Mouse (Mus musculus) T-helper 1 cell (primary cell): ENCODE measurements at regions not wholly inside any gene's neighbourhood (a gene's known extent, or its start where the extent isn't known, plus 50 kb on each side); places are given as distances from the start of the nearest gene placed in this dataset.

Experiments
- in situ Hi-C: fragments of 300-600 bp; cut with MboI, MseI; formaldehyde crosslinking; loops from one replicate; pipeline ENCODE4 v1.15.1; 2025; ENCODE audit warnings: high pct_unique_total_duplicates

DNA sequence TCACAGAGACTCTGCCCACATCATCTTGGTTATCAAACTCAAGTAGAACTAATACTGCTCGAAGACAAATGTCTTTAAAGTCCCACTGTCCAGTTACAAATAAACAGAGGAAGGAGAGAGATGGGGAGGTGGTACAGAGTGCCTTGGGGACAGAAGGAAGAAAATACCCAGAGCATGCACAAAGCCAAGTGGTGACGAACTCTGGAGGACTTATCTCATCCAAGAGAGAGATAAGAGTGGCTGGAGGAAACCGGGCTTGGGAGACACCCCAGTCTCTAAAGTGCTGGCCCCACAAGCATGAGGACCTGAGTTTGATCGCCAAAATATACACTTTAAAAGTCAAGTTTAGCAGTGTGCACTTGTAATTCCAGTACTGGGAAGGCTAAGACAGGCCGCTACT lies 273.3 kb upstream of the Zfp637 start:
- in situ Hi-C loops: no loop called here

DNA sequence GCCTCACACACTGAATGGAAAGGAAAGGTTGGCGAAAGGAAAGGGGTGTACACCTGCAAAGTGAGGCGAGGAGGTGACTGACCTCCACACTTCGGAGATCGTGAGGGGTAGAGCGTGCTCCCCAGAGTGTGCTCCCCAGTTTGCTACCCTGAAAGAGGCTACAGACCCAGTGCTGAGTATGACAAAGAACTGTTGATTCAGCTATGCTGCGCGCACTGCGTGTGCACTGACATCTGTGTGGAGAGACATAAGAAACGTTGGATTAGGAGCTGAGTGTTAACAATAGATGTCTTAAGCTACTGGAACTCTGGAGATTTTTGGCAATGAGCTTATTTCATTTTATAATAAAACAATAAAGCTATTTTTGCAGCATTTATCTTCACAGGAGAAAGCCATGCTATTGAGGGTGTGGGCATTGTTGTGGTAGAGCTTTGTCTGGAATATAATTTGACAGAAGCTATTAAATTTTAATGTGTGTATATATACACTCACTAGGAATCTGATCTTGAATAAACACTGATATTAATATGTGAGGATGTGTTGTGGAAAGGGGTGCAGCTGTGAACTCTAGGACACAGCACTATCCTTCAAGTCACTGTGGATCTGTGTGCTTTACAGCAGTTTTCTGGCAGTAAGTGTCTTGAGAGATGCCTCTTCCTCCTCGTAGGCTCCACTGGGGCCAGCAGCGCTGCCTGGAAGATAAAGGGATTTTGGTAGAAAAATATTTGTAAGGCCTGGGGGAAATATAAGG lies 271.2 kb upstream of the Zfp637 start:
- in situ Hi-C loops: no loop called here

DNA sequence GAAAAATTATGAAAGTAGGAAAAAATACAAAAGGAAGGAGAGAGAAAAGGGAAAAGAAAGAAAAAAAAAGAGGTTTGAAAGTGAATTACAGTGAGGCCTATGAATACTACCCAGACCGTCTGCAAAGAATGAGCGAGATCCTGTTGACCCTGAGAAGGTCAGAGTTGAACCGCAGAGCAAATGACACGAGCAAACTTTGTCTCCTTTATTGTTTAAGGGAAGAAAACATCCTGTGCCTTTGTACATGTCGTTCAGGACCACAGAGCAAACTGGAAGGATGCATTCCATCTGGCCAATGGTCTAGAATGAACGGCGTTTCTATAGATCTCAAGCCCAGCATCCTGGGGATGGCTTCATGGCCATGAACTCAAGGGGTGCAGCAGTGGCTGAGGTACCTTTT lies 270.6 kb upstream of the Zfp637 start:
- in situ Hi-C loops: no loop called here

DNA sequence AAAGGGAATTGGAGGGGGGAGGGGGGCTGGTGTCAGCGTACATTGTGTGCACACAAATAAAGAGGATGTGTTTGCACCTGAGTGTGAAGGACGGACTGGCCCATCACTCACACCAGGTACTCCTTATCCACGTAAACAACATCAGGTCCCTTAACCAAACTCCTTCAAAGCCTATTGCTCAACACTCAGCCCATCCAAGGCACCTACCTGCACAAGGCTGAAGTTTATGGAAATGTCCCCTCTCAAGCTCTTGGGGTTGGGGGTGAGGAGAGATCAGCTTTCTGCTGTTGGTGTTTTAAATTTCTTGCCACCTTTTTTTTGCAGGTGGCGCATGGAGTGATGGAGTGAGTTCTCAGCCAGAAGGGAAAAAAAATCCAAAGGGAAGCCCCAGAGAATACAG lies 270.2 kb upstream of the Zfp637 start:
- in situ Hi-C loops: no loop called here

DNA sequence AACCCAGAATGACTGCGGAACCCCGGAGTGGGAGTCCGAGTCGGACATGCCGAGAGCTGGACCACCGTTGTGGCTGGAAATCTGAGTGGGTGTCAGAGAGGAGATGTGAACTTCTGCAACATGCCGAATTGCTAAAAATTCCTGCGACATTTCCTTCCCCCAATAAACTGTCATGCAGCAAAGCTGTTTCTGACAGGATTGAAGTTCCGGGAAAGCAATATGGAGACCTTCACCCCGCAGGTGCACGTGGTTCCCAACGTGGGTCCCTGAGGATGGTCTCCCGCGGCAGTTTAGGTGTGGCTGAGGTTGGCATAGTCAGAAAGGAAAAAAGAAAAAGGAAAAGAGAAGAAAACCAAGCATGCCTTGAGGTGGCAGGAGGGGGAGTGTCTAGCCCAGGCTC lies 269.0 kb upstream of the Zfp637 start:
- in situ Hi-C loops: no loop called here

DNA sequence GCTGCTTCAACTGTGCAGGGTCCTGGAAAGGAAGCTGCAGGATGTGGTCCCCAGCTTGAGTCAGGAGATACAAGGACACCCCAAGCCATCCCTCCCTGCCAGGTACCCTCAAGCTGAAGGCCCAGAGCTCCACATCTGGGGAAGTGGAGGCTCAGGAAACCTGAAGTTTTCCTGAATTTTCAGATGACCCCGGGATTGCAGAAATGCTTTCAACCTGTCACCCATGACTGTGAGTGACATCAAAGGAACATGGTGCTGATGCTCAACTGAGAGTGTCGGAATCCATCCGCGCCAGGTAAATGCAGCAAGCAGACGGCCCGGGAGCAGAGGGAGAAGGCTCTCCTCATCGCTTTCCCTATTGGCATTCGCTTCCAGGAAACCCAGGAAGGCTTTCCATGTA lies 267.6 kb upstream of the Zfp637 start:
- in situ Hi-C loops: no loop called here

DNA sequence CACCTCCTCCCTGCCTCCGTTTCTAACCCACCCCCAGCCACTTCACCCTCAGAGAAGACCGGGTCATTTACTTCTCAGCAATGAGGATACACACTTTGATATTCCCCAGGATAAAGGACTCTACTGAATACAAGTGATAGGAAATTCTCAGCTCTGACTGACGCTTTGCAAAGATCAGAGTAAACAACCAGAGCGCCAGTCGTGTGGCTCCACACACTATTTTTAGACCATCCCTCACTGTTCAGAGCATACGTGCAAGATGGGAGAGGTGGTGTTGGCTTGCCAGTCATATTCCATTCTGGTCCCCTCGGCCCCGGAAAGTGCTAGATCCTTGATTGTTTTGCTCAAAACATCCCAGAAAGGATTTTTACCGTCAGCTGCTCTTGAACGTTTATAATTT lies 266.8 kb upstream of the Zfp637 start:
- in situ Hi-C loops: no loop called here

DNA sequence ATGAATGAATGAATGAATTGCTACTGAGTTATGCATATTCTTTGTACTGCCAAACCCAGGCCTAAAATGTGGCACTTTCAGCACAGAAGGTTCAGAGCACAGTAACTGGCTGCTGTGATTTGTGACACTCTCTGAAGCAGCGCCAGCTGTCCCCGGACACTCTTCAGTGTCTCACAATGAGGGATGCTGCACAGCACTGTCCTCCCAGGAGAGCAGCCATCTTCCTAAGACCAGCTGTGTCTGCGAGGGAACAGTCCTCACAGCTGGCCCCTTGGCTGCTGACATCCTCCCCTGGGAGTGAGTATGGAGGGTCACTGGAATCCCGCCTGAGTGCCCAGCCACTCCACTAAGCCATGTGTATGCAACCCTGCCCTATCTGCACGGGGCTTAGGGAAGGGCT lies 265.9 kb upstream of the Zfp637 start:
- in situ Hi-C loops: no loop called here

DNA sequence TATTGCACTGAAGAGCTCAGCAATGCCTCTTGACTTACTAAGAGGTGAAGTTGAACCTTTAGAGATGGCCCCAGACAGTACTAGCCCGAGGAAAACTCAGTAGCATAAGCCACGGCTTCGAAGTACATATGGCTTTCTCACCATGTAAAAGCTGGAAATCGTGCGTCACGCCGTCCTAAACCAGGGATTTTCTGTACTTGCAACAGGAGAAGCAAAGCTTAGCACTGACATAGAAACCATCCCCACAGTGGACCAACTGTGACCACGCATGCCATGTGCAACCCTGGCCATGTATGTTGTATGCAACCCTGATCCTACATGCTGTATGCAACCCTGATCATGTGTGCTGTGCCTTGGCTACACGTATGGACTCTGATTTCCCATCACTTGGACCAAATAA lies 265.0 kb upstream of the Zfp637 start:
- in situ Hi-C loops: no loop called here

DNA sequence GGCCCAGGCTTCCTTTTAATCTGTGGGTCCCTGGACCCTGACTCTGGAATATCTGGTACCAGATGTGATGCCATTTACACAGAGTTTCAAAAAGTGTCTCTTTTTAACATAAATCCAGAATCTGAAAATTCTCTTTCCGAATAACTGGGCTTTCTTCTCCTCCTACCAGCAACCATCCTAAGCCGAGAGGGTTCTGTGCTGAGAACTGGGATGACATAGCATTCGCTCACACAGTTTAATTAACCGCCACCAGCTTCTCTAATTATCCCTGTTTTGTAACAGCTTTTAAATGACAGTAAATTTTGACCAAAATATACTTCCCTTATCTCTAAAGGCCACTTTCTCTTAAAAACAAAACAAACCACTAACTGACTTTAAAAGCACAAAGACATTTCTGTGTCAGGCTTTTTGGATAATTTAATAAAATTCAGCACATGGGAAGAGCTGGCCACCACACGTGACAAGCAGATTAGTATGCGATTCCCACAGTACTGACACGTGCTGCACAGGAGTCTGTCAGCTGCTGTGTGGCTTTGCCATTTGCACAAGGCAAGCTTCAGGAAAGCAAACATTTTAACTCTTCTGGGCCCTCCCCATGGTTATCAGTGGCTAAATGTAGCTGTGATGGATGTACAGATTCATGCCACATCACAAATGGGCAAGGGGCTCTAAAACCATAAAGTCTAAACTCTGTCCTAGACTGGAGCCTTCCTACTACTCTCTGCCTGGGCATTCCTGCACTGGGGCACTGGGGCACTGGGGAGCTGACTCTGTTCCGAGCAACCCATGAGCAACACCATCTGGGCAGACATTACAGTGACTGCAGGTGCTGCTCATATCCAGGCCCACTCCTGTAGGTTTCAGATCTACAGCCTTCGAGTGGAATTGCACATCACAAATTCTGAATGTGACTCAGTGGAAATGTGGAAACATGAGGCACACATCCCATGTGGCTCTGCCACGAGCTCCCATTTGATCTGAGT lies 263.1 kb upstream of the Zfp637 start:
- in situ Hi-C loops: no loop called here

DNA sequence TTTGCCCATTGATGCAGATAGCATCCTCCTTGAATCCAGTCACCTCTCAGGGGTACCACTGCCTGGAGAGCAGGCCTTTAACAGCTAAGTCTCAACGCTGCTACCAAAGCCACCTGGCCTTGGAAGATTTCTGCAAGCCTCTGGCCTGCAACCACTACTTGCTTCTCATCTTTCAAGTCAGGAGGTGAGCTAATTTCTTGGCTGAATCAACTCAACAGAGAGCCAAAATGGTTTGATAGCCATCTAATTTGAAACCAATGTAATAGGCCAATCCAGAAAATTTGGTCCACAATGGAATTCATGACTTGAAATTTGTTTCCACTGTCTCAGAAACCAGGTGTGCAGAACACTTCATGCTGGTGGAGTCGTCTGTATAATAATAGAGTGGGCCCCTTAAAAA lies 260.0 kb upstream of the Zfp637 start:
- in situ Hi-C loops: no loop called here

DNA sequence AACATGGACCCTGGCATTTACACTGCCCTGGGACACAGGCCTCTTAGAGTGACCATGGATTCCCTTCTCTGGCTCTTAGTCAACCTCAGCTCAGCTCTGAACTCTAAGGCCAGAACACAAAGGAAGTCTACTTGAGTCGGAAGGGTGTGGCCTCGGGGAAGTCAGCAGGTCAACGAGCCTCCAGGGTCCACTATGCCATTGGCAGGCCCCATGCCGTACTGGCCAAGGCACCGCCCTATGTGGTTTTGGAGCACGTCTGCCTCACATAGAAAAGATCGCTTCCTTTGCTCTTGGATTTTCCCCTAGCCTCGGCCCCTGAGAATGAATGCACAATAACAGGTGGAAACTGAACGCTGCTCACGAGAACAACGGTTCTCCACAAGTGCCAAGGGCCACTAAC lies 257.9 kb upstream of the Zfp637 start:
- in situ Hi-C loops: no loop called here

DNA sequence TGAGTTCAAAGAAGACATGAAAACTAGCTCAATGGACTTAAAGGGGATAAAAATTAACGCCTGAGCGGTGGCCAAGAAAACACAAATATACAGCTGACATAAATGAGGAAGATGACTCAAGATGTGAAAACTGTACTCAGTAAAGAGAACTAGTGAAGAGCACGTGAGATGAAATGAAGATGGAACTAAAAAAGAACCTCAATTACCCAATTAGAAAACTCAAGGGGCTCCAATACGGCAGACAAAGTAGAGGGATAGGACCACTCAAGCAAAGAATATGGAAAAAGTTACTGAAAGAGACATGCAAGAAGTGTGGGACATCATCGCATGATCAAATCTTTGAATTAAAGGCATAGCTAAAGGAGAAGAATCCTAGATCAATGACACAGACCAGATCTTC lies 256.4 kb upstream of the Zfp637 start:
- in situ Hi-C loops: no loop called here

DNA sequence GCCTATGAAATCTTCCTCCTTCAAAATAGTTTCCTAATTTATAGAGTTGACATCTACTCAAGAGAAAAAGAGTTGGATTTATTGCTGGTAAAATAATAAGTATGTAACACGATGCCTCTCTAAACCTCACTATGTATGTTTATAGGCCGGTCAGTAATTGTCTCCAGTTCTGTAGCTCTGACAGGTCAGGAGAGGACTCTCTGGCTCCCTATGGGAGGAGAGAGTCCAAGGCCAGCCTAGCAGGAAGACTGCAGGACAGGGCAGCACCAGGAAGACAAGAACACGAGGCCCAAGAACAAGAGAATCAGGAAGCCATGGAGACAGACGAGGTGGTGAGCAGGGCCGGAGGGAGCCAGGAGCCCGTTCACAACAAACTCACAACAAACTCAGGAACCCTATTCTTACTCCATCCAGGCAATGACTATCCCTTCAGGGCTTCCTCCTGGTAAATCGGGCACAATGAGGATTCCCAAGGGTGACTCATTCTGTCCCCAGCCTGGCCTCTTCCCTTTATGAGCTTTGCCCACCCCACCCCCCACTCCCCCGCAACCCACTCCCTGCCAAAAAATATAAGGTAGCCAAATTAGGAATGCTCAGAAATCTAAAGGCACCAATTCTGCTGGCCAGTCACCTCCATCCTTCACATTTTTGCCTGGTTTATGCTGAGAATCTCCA lies 244.7 kb upstream of the Zfp637 start:
- in situ Hi-C loops: no loop called here

DNA sequence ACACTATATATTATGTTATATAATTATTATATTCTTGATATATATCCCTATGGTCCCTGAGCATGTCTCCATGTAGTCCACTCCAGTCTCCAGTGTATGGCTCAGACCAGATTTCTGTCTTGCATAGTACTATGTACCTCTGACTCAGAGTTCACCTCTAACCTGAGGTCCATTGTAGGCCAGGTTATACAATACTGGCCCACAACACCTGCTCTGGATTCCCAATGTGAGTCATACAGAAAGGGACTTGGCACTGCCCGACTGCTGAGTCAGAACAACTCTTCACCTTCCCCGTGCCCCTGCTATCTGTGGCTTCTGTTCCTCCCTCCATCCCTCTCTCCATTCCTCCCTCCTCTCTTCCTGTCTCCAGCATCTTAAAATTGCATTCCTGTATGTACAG lies 236.1 kb upstream of the Zfp637 start:
- in situ Hi-C loops: no loop called here

DNA sequence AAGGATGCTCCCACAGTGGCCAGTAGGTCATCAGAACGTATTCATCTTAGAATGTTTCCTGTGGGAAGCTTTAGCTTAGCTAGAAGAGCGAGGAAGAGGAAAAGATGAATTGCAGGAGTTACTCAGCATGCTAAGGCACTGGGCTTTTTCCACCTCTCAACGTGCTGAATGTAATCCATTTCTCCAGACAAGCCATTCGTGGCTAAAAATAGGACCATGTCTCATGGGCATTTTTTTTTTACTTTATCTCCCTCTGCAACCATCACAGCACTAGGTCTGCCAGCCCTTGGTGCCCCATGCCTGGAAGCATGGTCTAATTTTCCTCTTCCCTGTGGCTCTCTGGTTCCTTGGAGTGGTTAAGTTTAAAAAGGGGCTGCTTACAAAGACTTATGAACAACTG lies 235.3 kb upstream of the Zfp637 start:
- in situ Hi-C loops: no loop called here

DNA sequence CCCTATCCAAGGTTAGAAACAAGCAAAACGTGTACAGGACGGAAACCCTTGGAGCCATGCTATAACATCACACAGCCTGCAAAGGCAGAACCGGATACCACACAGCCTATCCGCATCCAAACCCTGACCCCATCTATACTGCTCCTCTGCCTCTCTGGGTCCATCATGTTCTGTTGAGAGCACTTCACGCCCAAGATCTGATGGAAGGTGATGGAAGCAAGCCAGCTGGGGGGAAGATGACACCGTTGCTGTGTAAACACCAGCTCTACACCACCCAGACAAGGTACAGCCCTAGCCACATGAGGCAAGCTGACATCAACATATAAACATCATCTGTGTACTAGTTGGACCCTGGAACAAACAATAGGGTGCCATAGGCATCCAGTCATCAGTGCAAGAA lies 234.8 kb upstream of the Zfp637 start:
- in situ Hi-C loops: no loop called here

DNA sequence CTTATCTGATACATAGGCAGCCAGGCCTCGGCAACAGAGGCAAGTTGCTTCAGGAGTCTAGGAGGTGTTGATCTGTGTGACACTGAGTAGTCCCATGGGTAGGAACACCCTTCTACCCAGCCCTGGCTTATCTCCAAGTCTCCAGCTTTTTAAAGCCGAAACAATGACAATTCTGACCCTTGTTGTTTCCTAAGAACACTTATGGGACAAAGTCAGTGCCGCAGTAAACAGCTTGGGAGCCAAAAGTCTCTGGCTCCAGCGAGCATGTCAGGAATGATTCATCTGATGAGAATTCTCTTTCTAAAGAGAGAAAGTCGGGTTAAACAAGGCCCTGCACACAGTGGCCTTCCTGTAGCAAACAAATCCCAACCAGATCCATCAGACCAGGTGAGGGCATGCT lies 234.0 kb upstream of the Zfp637 start:
- in situ Hi-C loops: no loop called here

DNA sequence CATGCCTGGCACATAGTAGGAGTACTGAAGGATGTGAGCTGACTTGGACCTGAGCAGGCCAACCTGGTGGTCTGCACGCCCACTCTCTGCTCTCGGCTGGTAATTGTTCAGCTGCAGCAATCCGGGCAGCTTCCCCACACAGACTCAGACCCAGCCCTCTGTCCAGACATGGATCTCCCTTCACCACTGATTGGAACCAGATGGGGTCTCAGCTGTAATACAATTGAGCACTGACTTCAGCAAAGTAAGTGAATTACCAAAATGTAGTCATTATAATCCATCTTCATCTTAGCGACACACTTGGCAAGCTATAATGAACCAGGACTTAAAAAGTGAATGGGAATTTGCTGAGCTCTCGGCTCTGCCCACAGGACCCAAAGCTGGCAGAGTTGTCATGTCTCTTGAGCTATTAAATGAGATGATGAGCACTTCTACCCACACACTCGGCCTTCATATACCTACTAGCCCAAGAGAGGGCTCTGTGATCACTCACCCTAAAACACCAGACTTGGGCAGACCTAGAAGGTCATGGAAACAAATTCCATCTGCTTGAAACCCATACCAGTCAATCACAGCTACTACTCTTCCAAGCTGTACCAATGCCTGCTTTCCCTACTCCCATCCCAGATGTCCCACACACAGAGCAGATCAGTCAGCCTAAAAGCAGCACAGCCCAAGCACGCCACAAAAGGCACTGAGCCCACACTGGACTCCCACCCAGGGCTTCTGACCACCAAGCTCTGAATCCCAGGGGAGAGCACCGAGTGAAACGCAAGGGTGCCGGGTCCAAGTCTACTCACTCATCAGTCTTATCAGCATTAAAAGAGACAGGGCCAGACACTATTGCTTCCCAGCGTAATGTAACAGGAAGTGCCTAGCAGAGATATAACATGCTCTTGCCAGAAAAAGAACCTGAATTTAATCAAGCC lies 231.2 kb upstream of the Zfp637 start:
- in situ Hi-C loops: no loop called here

DNA sequence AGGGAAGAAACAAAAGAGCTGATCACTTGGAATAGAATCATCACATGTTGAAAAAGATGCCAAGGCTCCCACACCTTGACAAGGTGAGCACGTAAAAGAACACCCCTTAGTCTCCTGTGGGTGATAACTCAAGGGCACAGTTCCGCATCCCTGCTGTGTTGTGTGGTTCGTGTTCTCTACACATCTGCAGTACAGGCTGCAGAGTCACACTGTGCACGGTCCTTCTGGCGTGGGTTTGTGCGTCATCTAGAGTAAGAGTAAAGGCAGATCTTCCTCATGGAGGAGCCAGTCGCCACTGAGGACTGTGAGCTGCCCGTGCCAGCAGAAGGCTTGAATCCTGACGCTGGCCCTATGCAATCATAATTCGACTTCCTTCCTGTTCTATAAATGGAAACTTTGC lies 229.7 kb upstream of the Zfp637 start:
- in situ Hi-C loops: no loop called here

DNA sequence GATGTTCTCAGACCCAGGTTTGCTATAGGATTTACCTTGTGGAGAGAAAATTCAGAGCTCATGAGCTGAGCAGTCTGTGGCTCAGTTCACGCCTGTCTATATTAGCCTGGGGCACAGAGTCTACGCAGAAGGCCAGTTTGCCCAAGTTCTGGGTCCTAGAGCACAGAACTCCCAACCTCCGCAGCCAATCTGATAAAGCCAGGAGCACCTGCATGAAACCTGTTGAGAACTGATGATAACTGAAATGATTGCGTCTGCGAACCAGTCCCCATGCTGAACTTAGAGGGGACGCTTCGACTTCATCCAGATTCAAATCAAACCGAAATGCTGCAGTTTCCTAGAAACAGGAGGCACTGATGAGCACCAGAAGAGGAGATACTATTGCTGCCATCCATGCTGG lies 229.0 kb upstream of the Zfp637 start:
- in situ Hi-C loops: no loop called here
